Mouse (Mus musculus) lung, postnatal 10 days (tissue): ENCODE data around the gene 4930548H24Rik.
A peak's percentile ranks its signal among the peaks of the same experiment; 100 is the strongest.
"Not testable (repeated sequence)": the region's sequence is repeated elsewhere in the genome, so short reads cannot be mapped to it uniquely, and the experiment has no call there.

Source experiments
- DNase-seq: peaks from one replicate; pipeline ENCODE4 v3.0.0; 2021

The 4930548H24Rik gene

GRCm38 (mm10) chr5:31485440-31485839 is at the start of gene 4930548H24Rik:
Gene 4930548H24Rik (plus strand): TSS chr5:31485740.
- DNase-seq: no peak

DNA sequence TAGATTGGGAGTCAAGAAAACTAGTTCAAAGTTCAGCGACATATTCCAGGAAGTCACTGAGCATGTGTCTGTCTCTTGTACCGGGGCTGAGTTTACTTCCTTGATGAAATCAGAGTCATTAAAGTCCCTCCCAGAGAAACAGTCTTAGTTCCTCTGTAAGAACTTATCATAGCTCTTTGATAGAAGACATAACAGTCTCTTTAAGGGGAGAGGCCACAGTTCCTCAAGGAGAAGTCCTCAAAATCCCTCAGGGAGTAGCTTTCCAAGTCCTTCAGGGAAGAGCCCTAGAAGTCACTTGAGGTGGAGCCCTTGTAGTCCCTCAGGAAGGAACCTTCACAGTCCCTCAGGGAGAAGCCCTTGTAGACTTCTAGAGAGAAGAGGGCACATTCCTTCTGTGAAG is 34.2 kb upstream of the 4930548H24Rik start:
- DNase-seq: no peak

DNA sequence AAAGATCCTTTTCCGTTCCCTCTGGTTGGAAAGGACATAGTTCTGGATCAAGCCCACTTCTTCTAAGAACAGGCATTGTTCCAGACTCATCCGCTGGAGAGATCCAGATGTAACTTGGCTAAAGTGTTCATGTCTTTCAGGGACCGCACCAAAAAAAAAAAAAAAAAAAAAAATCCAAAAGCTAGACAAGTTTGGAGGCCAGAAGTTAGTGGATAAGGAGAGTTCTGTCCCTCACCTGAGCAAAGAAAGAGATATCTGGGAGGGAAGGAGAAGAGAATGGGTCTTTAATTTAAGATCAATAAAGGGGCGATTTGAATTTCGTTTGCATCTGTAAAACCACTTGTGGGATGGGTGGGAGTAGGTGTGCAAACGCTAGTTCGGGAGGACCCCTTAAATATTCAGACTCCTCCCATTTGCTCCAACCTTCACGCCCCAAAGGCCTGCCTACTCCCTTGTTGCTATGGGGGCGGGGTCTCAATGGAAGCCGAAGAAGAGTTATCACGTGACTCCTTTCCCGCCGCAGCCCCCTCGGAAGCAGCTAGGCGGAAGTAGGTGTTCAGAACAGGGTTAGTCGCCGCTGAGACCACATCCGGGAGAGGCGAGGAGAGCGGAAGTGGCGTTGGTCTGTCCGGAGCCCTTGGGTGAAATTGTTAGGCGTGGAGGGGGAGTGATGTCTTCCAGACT is 33.5 kb upstream of the 4930548H24Rik start, which contains the start of gene Zfp512:
Zfp512 (plus strand) TSS at position 554 of the 684 bp plus-strand sequence.
- peak; percentile 98 for DNase-seq

GRCm38 (mm10) chr5:31452562-31452878 is 33.0 kb upstream of the 4930548H24Rik start:
- DNase-seq: no peak

DNA sequence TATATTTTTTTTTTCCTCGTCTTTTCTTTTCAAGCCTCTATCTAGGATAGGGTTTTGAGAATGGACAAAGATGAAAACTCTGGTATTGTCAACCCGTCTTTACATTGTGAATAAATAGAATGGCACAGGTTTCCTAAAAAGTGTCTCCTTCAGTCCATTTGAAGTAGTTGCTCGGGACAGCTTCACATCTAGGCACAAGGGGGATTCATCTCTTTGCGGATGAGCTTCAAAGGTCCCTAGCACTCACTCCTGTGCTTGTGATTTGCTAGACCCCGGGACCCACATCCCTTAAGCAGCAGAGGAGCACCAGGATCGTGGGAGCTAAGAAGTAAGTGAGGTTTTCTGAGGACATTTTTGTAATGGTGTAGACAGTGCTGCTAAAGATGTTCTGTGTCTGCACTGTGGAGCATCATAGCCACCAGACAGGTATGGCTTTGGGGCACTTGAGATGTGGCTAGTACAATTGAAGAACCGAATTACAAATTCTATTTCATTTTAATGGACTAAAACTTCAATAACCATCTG is 32.6 kb upstream of the 4930548H24Rik start:
- DNase-seq: peak; percentile 2

GRCm38 (mm10) chr5:31467798-31468197 is 17.7 kb upstream of the 4930548H24Rik start:
- DNase-seq: peak; percentile 5

DNA sequence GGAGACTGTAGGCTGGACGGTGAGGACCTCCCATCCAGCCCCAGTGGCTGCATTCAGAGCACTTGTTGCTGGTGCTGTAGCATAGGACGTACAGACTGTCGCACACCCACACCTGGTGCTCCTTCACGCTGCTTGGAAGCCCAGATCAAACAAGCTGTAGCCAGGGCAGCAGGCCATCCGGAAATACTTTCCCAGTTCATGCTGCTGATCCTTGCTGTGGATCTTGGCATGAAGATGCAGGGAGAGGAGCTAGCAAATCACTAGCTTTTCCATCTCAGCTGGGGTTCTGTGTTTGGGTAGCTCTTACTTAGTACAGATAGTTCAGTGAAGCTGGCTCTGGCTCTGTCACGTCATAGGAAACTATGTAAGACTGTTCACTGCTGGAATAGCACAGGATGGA is 15.8 kb upstream of the 4930548H24Rik start:
- DNase-seq: no peak

- peak; percentile 75 for DNase-seq
Measured at GRCm38 (mm10) chr5:31470334-31470733, 15.2 kb upstream of the 4930548H24Rik start.

DNA sequence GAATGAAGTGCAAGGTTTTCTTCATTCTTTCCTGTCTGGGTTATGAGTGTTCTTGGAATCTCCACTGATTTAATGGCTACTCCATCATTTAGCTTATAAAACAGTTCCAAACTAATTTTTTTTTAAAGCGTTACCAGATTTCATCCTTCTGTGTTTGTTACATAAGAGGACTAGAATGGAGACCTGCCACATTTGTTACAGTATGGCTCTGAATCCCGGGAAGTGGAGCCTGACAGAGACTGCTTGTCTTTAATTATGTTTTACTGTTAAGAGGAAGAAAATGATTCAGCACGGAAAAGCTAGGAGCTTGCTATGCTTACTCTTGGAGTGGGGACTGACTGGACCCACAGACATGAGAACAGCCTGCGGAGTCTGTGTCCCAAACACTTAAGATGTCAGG is 5.0 kb upstream of the 4930548H24Rik start:
- no peak for DNase-seq

GRCm38 (mm10) chr5:31487889-31488288 is 2.3 kb downstream of the 4930548H24Rik start:
- no peak for DNase-seq

DNA sequence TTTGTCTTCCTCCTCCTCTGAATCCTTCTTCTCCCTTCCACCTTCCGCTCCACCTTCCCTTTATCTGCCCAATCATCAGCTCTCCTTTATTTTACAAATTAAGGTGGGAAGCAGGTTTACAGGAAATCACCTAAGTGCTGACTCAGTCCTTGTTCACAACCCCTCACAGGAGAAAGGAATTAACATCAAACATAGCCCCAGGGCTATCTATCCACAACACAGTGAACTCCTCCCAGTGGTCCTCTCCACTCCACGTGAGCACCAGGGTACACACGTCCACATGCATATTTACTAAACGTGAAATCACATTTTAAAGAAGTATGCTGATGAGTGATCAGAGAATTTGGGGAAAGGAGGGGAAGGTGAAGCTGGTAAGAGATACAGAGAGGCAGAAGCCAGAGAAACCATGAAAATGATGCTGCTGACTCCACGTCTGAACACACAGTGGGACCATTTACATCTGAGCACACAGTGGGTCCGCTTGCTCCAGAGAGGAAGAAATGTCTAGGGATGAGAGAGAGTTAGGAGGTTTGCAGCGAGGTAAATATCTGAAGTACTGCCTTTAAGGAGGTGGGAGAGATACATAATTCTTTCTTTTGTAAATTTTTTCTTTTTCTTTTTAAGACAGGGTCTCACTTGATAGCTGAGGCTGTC is 3.7 kb downstream of the 4930548H24Rik start:
- no peak for DNase-seq

- DNase-seq: no peak
Measured at GRCm38 (mm10) chr5:31492031-31492430, 6.5 kb downstream of the 4930548H24Rik start.

GRCm38 (mm10) chr5:31494513-31495297 is 9.2 kb downstream of the 4930548H24Rik start, which contains the start of gene Gpn1:
Gene Gpn1 (plus strand): TSS chr5:31494741.
- peak; percentile 95 for DNase-seq

DNA sequence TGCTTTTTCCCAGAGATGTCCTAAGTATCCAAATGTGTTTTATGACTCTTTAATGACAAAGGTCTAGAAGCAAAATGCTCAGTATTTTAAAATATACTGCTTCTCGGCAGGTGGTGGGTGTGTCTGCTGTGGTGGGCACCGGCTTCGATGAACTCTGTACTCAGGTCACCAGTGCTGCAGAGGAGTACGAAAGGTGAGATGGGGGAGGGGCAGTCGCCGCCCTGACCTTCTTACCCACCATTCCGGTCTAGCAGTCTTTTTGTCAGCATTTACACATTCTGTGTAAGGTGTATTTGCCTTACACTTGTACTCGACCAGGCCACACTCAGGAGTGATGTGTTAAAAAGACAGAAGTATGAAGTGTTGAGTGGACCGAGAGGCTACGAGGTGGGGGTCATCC is 19.3 kb downstream of the 4930548H24Rik start:
- no peak for DNase-seq

- DNase-seq: no peak
Measured at GRCm38 (mm10) chr5:31512481-31512880, 26.9 kb downstream of the 4930548H24Rik start.

- DNase-seq: no peak
Measured at GRCm38 (mm10) chr5:31520556-31520955, 35.0 kb downstream of the 4930548H24Rik start.

GRCm38 (mm10) chr5:31526354-31527116 is 41.0 kb downstream of the 4930548H24Rik start, which contains the start of gene Slc4a1ap:
Gene Slc4a1ap (plus strand): TSS chr5:31526995.
- DNase-seq: peak; percentile 85

DNA sequence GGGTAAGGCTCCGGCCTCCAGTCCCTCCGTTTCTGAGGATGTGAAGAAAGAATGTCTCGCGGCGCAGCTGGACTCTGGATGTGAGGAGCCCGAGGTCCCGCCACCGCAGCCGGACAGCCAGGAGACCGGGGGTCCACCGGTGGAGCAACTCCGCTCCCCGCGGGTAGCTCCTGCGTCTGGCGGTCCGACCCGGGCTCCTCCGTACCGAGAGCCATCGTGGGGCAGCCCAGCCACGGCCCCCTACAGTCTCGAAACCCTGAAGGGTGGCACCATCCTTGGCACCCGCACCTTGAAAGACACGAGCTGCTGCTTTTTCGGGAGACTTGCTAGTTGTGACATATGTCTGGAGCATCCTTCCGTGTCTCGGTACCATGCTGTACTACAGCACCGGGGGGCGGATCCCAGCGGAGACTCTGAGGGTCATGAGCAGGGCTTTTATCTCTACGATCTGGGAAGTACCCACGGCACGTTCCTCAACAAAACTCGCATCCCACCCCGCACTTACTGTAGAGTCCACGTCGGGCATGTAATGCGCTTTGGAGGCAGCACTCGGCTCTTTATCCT is 41.7 kb downstream of the 4930548H24Rik start:
- DNase-seq: no peak

DNA sequence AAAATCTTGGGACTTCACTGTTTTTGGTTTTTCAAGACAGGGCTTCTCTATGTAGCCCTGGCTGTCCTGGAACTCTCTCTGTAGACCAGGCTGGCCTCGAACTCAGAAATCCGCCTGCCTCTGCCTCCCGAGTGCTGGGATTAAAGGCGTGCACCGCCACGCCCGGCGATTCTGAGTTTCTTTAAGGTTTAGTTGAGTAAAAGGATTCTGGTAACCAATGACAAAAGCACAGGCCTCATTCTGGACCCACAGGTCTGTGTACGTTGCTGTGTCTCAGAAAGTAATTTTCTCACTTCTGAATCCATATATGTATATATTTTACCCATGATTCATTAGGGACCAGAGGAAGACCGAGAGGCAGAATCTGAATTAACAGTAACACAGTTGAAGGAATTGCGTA is 42.2 kb downstream of the 4930548H24Rik start, which contains the start of gene Supt7l:
Supt7l (minus strand) TSS at position 101 of the 400 bp plus-strand sequence.
- DNase-seq: not testable (repeated sequence)

DNA sequence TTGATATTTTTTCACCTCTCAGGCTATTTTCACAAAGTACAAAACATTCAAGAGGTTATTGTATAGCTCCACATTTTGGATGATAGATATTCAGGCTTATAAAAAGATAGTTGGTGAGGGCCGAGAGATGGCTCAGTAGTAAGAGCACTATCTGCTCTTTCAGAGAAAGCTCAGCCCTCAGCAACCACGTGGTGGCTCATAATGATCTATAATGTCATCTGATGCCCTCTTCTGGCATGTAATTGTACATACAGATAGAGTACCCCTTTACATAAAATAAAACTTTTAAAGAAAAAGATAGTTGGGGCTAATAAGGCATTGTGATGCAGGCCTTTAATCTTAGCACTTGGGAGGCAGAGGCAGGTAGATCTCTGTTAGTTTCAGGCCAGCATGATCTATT is 43.0 kb downstream of the 4930548H24Rik start:
- no peak for DNase-seq

- no peak for DNase-seq
Measured at GRCm38 (mm10) chr5:31535228-31535627, 49.7 kb downstream of the 4930548H24Rik start.
